7 mouse cellular contexts compared by ENCODE assay signal in the genomic region with DNA sequence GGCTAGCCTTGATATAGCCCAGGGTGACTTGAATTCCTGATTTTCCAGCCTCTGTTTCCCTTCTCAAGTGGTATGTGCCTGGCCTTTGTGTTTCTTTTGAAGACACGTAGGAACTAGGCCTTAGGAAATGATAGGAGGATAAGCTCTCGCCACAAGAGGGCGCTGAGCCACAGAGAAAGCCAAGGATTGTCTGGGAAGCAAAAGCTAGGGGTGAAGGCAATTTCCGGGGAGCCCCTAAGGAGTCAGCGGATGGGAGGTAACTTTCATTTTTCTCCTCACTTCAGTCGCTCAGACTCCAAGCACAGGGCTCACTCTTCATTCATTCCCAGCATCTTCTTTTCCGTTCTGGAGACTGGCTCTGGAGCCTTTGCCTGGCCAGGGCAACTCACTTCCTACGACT. TPM values are rescaled to one million over a fixed set of nuclear protein-coding genes. Genes with fewer than 3 reads are reported as not detected.
DNase-seq lines count a peak whose midpoint lies in the region; ATAC-seq lines count a peak whose summit lies in the region.

No protein-coding gene starts in this region.

- WGBS in hindbrain, embryonic 14.5 days: 33% methylated on average over 8 of the region's 8 CpGs

- H3K4me2 ChIP-seq in hindbrain, embryonic 14.5 days (replicated peaks): no peak overlapping the region

- no peaks in the 10 kb centered on the region for H3K4me1 ChIP-seq in hindbrain, embryonic 14.5 days (replicated peaks; ENCODE audit: control insufficient read depth, insufficient read depth, low read length)

- no peaks in the 10 kb centered on the region for H3K9me3 ChIP-seq in hindbrain, embryonic 14.5 days (ENCODE audit: control insufficient read depth, low read length)

- ATAC-seq in hindbrain, embryonic 14.5 days (ENCODE audit: low FRiP score): no peak

- no peaks in the 10 kb centered on the region for H3K27me3 ChIP-seq in hindbrain, embryonic 14.5 days (ENCODE audit: control insufficient read depth, insufficient read depth, low read length)

- H3K36me3 ChIP-seq in hindbrain, embryonic 14.5 days (replicated peaks; ENCODE audit: control insufficient read depth, insufficient read depth): no peaks in the 10 kb centered on the region

- DNase-seq in R1 (ENCODE audit: low read depth, low spot score): peak; percentile 87
- peak; percentile 88 for DNase-seq in cerebellum, adult 8-10 months
- DNase-seq in frontal cortex, adult 2 months (ENCODE audit: extremely low spot score in 1 of 2, low spot score in 1 of 2): peak; percentile 52 to 92
- peak; percentile 81 for DNase-seq in hindbrain, embryonic 14.5 days (ENCODE audit: low spot score)
- DNase-seq in layer of hippocampus, postnatal 25 days (ENCODE audit: extremely low spot score in 1 of 2, low spot score in 1 of 2): peak; percentile 60 to 85
- peak; percentile 61 to 85 for DNase-seq in lung, postnatal 4 days
- DNase-seq in right cerebral cortex, postnatal 36 days (ENCODE audit: low spot score in 2 of 2): peak; percentile 43 to 54

- H3K27ac ChIP-seq in hindbrain, embryonic 14.5 days: no peak overlapping the region

- no peak overlapping the region for H3K9ac ChIP-seq in hindbrain, embryonic 14.5 days

- H3K4me3 ChIP-seq in hindbrain, embryonic 14.5 days (replicated peaks; ENCODE audit: low read length): no peak overlapping the region

RNA-seq across cellular contexts. Expression of a gene that starts 27.2 kb away (rescaled TPM):
- 24.2 and 25.7 TPM in 2 replicates for polyA plus RNA-seq in frontal cortex, adult 2 months (2012; rRNA removed)
- polyA plus RNA-seq in hindbrain, embryonic 14.5 days (2014; fragmentation: Nextera tagmentation; extraction: Ambion mirVana): 26.6 and 29.9 TPM in 2 replicates
- total RNA-seq in layer of hippocampus, postnatal 25 days (2021): 10 to 100 TPM; 23.0 to 24.8 TPM

RNA-seq across cellular contexts. Expression of a gene that starts 49.8 kb away (rescaled TPM):
- 62.2 and 69.3 TPM in 2 replicates for polyA plus RNA-seq in frontal cortex, adult 2 months (2012; rRNA removed)
- polyA plus RNA-seq in hindbrain, embryonic 14.5 days (2014; fragmentation: Nextera tagmentation; extraction: Ambion mirVana): 2.7 and 2.9 TPM in 2 replicates
- total RNA-seq in layer of hippocampus, postnatal 25 days (2021): 100 to 1,000 TPM; 126 to 139 TPM

Comparison
In these comparisons a context has a peak if more than half of its experiments do, and no peak if none do; other contexts are left out.
1. RNA of a gene that starts 49.8 kb away (polyA plus RNA-seq): 62.2 to 69.3 TPM in frontal cortex, adult 2 months; 2.7 to 2.9 TPM in hindbrain, embryonic 14.5 days; every median in the first group is over 10 times any median in the second.
2. Peak in every context shown above with its lines, with median percentiles within 50 percentile points of each other: DNase-seq.